Mouse (Mus musculus): ENCODE data around the gene Dbn1.

The Dbn1 gene

GRCm38 (mm10) chr13:55510668-55511491 lies 23.0 kb upstream of the Dbn1 start:
- peak; percentile 22 for DNase-seq (ENCODE audit: low spot score)

GRCm38 (mm10) chr13:55510332-55510667 lies 22.4 kb upstream of the Dbn1 start:
- DNase-seq (ENCODE audit: low spot score), result no peak

DNA sequence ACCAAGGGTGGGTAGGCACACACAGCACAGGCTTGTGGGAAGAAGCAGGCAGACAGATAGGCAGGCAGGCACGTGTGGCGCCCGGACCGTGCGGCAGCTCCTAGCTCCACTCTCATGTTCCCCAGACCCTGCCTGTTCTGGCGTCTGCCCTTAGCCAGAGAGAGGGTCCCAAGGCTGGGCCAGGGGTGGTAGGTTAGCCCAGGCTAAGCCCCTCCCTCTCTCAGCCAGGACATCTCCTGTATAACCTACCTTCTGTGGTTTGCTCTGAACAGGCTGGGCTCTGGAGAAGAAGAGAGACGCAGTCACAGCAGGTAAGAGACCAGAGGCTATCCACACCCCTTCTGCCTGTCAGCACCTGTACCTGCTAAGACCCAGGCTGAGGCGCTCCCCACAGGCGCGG lies 20.6 kb upstream of the Dbn1 start:
- DNase-seq (ENCODE audit: low spot score), result no peak

DNA sequence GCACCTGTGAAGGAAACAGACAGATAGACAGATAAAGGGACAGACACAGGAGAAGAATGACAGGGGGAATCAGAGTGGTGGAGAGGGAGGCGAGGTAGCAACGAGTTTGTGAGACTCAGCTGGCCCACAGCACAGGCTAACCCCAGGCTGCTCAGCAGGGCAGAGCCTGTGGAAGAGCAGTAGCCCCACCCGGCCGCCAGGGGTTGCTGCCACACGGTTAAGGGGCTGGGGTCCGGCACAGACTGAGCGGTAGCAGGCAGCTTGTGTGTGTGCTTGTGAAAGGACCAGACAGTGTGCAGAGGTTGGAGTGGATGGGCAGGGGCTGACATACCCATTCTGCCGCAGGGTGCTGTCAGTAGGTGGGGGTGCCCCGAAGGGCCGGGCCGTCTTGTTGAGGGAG lies 20.0 kb upstream of the Dbn1 start:
- DNase-seq (ENCODE audit: low spot score), result no peak

DNA sequence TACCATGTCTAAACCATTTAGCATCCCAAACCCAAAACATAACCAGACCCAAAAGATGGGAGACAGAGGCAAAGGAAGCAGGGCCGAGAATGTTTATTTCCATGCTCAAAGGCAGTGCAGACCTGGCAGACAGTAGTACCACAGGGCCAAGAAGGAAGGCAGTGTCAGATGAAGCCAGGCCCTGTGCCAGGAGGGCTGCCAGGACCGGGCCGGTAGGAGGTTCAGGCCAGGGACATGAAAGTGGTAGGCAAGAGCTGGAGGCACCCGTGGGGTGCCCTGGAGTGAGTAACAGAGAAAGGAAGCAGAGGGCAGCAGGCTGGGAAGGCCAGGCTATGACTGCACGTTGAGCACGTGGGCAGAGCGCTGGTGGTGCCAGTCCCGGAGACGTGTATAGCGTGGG lies 18.8 kb upstream of the Dbn1 start:
- DNase-seq (ENCODE audit: low spot score), result no peak

DNA sequence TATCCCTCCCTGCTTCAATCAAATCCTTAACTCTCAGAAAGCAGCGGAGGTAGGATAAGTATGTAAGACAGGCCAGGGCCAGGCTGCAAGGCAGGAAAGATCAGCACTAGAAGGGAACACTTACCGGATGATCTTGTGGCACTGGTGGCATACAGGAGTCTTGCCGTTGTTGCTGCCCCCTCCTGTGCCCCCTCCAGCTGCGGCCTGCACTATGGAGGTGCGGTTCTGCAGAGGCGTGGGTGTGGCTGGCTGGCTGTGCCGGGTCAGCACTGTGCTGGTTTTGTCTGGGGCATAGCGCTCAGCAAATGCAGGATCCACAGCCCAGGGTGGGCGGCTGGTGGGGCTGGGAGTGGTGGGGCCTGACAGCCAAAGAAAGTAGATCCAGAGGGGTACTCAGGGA lies 17.9 kb upstream of the Dbn1 start:
- no peak for DNase-seq (ENCODE audit: low spot score)

DNA sequence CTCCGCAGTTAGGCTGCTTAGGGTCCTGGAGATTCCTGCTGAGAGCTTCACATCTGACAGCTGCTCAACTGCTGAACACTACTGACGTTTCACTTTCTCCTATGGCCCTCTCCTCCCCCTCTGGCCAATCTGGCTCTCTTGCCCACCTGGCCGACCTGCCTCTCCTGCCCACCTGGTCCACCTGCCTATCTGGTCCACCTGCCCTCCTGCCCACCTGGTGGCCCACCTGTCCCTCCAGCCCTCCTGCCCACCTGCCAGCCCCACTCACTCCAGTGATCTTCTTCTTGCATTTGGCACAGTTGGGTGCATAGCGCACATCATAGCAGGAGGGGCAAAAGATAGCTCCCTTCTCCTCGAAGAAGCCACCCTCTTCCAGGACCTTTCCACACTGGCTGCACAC lies 16.5 kb upstream of the Dbn1 start:
- no peak for DNase-seq (ENCODE audit: low spot score)

- DNase-seq (ENCODE audit: low spot score), result no peak
Observed at GRCm38 (mm10) chr13:55502405-55502804, 14.5 kb upstream of the Dbn1 start.

GRCm38 (mm10) chr13:55500575-55500974 lies 12.7 kb upstream of the Dbn1 start:
- DNase-seq (ENCODE audit: low spot score), result no peak

GRCm38 (mm10) chr13:55498906-55499305 lies 11.0 kb upstream of the Dbn1 start:
- no peak for DNase-seq (ENCODE audit: low spot score)

DNA sequence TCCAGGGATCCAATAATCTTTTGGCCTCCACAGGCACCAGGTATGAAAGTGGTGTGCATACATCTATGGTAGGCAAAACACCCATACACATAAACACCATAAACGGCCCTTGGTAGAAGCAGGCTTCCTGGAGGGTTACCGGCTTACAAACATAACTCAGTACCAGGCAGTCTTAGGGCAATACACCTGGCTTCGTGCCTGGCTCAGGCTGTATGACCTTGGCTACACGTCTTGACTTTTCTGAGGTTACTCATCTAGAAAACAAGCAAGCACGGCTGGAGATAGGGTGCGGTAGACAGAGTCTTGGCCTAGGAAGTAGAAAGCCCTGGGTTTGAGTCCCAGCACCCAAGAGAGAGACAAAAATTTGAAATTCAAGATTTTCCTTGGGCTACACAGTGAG lies 8.8 kb upstream of the Dbn1 start:
- no peak for DNase-seq (ENCODE audit: low spot score)

GRCm38 (mm10) chr13:55495702-55496101 lies 7.8 kb upstream of the Dbn1 start:
- no peak for DNase-seq (ENCODE audit: low spot score)

DNA sequence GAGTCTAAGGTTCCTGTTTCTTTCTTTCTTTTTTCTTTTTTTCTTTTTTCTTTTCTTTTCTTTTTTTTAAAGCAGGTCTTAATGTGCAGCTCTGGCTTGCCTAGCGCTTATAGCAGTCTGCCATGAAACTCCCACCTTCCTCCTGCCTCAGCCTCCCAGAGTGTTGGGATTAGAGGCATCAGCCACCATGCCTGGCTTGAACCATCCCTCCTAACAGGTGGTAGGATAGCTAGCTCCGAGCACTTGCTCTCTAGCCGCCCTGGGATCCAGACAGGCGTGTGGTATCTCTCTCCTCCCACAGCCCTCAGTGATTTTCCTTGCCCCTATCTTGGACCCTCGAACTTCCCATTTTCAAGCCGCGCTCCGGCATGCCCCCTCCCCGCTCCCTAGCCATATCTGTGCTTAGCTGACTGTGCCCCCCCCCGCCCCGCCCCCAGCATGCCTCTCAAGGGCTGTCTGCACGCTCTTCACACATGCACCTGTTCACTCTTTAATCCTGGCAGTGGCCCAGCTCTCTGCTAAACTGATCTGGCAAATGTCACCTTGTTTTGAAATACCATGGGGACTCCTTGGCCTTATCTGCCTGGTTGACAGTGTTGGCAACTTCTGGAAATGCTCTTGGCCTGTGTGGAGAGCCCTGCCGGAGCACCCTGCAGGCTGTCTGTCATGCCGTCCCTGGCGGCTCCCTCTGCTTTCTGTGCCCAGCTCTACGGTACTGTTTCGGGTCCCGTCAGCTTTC lies 7.1 kb upstream of the Dbn1 start:
- no peak for DNase-seq (ENCODE audit: low spot score)

GRCm38 (mm10) chr13:55494257-55494656 lies 6.3 kb upstream of the Dbn1 start:
- no peak for DNase-seq (ENCODE audit: low spot score)

DNA sequence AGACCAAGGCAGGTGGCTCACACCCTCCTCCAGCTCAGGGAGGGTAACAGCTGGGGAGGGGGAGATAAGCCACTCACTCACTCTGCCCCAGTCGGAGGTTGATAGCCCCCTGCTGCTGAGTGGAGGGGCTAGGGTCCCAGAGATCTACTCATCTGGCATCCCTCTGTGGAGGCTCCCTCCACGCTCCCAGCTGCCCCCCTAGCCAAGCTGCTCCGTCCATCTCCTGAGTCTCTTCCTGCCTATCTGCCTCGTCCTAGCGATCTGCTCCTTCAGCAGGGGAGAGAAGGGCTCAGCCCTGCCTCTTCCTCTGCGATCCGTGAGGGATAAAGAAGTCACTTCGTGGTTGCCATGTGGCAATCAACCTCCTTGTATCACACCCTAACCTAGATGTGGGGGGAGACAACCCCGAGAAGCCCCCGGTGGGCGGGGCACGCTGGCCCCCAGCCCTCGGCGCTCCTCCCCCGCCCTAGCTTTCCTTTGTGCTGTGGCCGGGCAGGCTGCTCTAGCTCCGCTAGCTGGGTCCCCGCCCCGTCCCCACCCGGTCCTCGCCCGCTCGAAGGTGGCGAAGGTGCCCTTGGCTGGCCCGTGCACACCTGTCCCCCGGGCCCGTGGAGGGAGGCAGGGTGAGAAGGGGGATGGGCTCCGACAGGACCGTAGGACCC lies 864 bp downstream of the Dbn1 start:
- no peak for DNase-seq (ENCODE audit: low spot score)

GRCm38 (mm10) chr13:55486029-55486794 lies 1.7 kb downstream of the Dbn1 start:
- DNase-seq (ENCODE audit: low spot score), result no peak

DNA sequence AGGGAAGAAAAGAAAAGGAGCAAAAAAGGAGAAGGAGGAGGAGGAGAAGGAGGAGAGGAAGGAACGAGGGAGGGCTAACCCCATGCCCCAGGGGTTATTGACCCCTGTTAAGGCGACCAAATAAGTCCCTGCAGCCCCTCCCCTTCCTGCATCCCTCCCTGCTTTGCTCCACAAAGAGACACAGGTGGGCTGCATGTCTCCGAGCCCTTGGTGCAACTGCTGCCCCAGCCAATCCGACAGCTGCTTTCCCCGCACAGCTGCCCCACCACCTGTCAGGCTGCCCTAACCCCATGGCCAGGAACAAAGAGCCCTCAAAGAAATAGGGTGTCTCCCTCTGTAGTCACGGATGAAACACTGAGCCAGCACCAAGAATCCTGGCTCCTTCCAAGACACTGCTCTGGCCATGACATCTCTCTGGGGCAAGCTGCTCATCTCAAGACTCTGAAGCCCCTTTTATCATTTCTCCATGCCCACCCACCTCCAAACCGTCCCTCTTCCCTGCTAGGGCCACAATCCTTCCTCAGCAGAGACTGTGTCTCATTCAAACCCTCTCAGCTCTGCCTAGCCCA lies 3.3 kb downstream of the Dbn1 start:
- no peak for DNase-seq (ENCODE audit: low spot score)

- no peak for DNase-seq (ENCODE audit: low spot score)
Observed at GRCm38 (mm10) chr13:55483593-55483992, 4.3 kb downstream of the Dbn1 start.

- no peak for DNase-seq (ENCODE audit: low spot score)
Observed at GRCm38 (mm10) chr13:55483071-55483470, 4.8 kb downstream of the Dbn1 start.

DNA sequence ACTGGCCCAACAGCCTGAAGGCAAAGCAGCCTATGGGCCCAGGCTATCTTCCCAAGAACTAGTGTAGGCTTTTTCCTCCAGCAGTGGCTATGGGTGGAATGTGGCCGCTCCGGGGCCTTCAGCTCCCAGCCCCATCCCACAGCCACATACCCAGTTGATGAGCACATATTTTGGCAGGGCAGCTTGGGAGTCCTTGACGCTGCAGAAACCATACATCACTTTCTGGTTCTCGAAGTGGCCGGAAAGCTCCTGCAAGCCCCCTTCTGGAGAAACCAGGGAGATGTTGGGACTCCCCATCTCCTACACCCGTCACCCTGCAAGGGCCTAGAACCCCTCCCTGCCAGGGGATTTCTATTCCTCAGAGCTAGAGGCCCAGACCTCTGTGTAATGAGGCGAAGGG lies 5.4 kb downstream of the Dbn1 start:
- DNase-seq (ENCODE audit: low spot score), result no peak

DNA sequence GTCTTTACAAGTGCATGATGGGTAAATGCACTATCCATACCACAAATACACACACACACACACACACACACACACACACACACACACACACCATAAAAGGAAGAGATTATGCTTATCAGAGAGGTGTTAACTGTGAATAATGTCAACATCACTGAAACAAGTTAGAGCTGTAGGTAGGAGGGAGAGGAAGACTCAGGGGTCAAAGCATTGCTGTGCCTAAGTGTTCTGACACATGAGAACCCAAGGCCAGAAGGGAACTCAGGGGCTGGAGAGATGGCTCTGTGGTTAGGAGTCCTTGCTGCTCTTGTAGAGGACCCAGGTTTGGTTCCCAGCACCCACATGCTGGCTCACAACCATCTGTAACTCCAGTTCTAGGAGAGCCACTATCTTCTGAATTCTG lies 8.0 kb downstream of the Dbn1 start:
- no peak for DNase-seq (ENCODE audit: low spot score)

DNA sequence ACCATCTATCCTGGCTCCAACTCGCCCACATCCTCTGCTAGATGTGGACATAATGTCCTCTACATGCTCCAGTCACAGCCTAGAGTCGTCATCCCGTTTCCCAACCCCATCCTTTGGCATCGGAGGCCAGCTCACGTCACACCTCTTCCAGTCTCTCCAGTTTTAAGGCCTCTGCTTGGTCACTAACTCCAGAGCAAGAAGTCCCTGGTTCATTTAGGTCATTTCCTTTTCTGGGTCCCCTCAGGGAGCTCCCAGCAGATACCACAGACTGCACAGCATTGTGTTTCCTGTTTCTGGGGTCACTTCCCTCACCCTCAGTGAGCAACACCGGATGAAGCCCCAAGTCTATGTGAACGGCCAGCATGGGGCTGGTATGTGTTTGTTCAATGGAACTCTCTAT lies 8.9 kb downstream of the Dbn1 start:
- no peak for DNase-seq (ENCODE audit: low spot score)
